ENCODE assay signal across 8 mouse cellular contexts in genomic region chr11:102408344-102408876, GRCm38 (mm10). TPM values are rescaled to one million over a fixed set of nuclear protein-coding genes. Genes with fewer than 3 reads are reported as not detected.
DNase-seq lines count a peak whose midpoint lies in the region; ATAC-seq and TF ChIP-seq lines count a peak whose summit lies in the region.

No protein-coding gene starts in this region.

- H3K4me2 ChIP-seq in embryonic facial prominence, embryonic 15.5 days (replicated peaks): peak overlapping the region; percentile 87
- peak overlapping the region; percentile 96 for H3K4me2 ChIP-seq in limb, embryonic 14.5 days (replicated peaks; ENCODE audit: low read depth, low read length, severe bottlenecking)
- peak overlapping the region; percentile 84 for H3K4me2 ChIP-seq in midbrain, postnatal 0 days (ENCODE audit: low read depth, low read length, poor library complexity, severe bottlenecking)

- TF ChIP-seq CTCF in bone marrow, adult 2 months (IDR thresholded peaks at IDR 0.05; ENCODE audit: control insufficient read depth, insufficient read depth, low read length): no peak
- no peak for TF ChIP-seq CTCF in midbrain, postnatal 0 days (IDR thresholded peaks at IDR 0.05)

- no peaks in the 10 kb centered on the region for H3K27me3 ChIP-seq in embryonic facial prominence, embryonic 15.5 days
- H3K27me3 ChIP-seq in limb, embryonic 14.5 days (ENCODE audit: control insufficient read depth, insufficient read depth, low read length): no peaks in the 10 kb centered on the region
- no peaks in the 10 kb centered on the region for H3K27me3 ChIP-seq in midbrain, postnatal 0 days (ENCODE audit: insufficient read depth, low read length)

- WGBS in bone marrow, adult 2 months: under 1% methylated on average over 32 of the region's 32 CpGs
- WGBS in embryonic facial prominence, embryonic 15.5 days: under 1% methylated on average over 32 of the region's 32 CpGs
- under 1% methylated on average over 32 of the region's 32 CpGs for WGBS in limb, embryonic 14.5 days
- under 1% methylated on average over 32 of the region's 32 CpGs for WGBS in midbrain, postnatal 0 days

- peaks cover 15% of the 10 kb centered on the region for H3K36me3 ChIP-seq in embryonic facial prominence, embryonic 15.5 days
- H3K36me3 ChIP-seq in limb, embryonic 14.5 days (ENCODE audit: control insufficient read depth, insufficient read depth, low read length): peaks cover 17% of the 10 kb centered on the region
- H3K36me3 ChIP-seq in midbrain, postnatal 0 days (ENCODE audit: insufficient read depth, low read length): peaks cover 14% of the 10 kb centered on the region

- H3K4me1 ChIP-seq in bone marrow, adult 2 months (ENCODE audit: control insufficient read depth, insufficient read depth, low read length): peaks cover 2% of the 10 kb centered on the region; the same call in 1 of the 2 replicates
- peaks cover 45% of the 10 kb centered on the region for H3K4me1 ChIP-seq in embryonic facial prominence, embryonic 15.5 days
- H3K4me1 ChIP-seq in limb, embryonic 14.5 days (ENCODE audit: control insufficient read depth, insufficient read depth, low read length): peaks cover 8% of the 10 kb centered on the region
- peaks cover 9% of the 10 kb centered on the region; the same call in 1 of the 2 replicates for H3K4me1 ChIP-seq in midbrain, postnatal 0 days (ENCODE audit: insufficient read depth, low read length)

- H3K9me3 ChIP-seq in embryonic facial prominence, embryonic 15.5 days (replicated peaks): no peaks in the 10 kb centered on the region
- no peaks in the 10 kb centered on the region for H3K9me3 ChIP-seq in limb, embryonic 14.5 days (ENCODE audit: control insufficient read depth, low read length)
- no peaks in the 10 kb centered on the region for H3K9me3 ChIP-seq in midbrain, postnatal 0 days (ENCODE audit: low read length)

- peak overlapping the region; percentile 67 for H3K4me3 ChIP-seq in bone marrow, adult 2 months (replicated peaks; ENCODE audit: control insufficient read depth, low read depth, low read length)
- H3K4me3 ChIP-seq in embryonic facial prominence, embryonic 15.5 days (replicated peaks): peak overlapping the region; percentile 77
- H3K4me3 ChIP-seq in limb, embryonic 14.5 days (replicated peaks; ENCODE audit: low read length): peak overlapping the region; percentile 67
- H3K4me3 ChIP-seq in midbrain, postnatal 0 days (ENCODE audit: low read depth, low read length): peak overlapping the region; percentile 83

- peak; percentile 60 for TF ChIP-seq POLR2A in bone marrow, adult 2 months (IDR thresholded peaks at IDR 0.05; ENCODE audit: borderline replicate concordance, control insufficient read depth, low read depth, low read length)
- TF ChIP-seq POLR2A in limb, embryonic 14.5 days (IDR thresholded peaks at IDR 0.05; ENCODE audit: borderline replicate concordance, extremely low read depth, insufficient read depth, insufficient read length): 0 out of 2 replicates have a peak, but pooled peaks have one; percentile 10

- peak; percentile 90 for ATAC-seq in embryonic facial prominence, embryonic 15.5 days (ENCODE audit: insufficient number of reproducible peaks, low FRiP score, low TSS enrichment, low read depth)
- ATAC-seq in limb, embryonic 14.5 days (ENCODE audit: low FRiP score, low read depth): peak; percentile 90
- peak; percentile 91 for ATAC-seq in midbrain, postnatal 0 days (ENCODE audit: low FRiP score)

- peak; percentile 100 for DNase-seq in 416B (ENCODE audit: low read depth)
- DNase-seq in heart, adult 8-10 months (ENCODE audit: low spot score): peak; percentile 100
- peak; percentile 100 for DNase-seq in kidney, adult 9 months
- DNase-seq in limb, embryonic 14.5 days (ENCODE audit: low spot score): peak; percentile 100
- peak; percentile 99 for DNase-seq in midbrain, postnatal 0 days (ENCODE audit: low spot score)
- peak; percentile 91 to 95 for DNase-seq in spleen, postnatal 14 days (ENCODE audit: low spot score in 2 of 2)

- H3K27ac ChIP-seq in bone marrow, adult 2 months (ENCODE audit: control insufficient read depth, insufficient read depth, low read depth, low read length, poor library complexity): peak overlapping the region; percentile 85
- peak overlapping the region; percentile 94 for H3K27ac ChIP-seq in embryonic facial prominence, embryonic 15.5 days (replicated peaks)
- peak overlapping the region; percentile 83 for H3K27ac ChIP-seq in limb, embryonic 14.5 days (replicated peaks; ENCODE audit: low read depth, low read length)
- peak overlapping the region; percentile 84 for H3K27ac ChIP-seq in midbrain, postnatal 0 days (ENCODE audit: low read depth, low read length)

- peak overlapping the region; percentile 57 for H3K9ac ChIP-seq in embryonic facial prominence, embryonic 15.5 days
- peak overlapping the region; percentile 72; the same call in 1 of the 2 replicates for H3K9ac ChIP-seq in limb, embryonic 14.5 days (ENCODE audit: low read depth, low read length, severe bottlenecking)
- no peak overlapping the region for H3K9ac ChIP-seq in midbrain, postnatal 0 days (replicated peaks; ENCODE audit: low read length, poor library complexity, severe bottlenecking)

RNA-seq across cellular contexts. Expression of gene Slc25a39, which starts 0.7 kb away (rescaled TPM):
- 207 and 269 TPM in 2 replicates for polyA plus RNA-seq in bone marrow, adult 2 months (2011; ENCODE audit: insufficient read depth, insufficient read length, low replicate concordance, missing spikeins)
- polyA plus RNA-seq in embryonic facial prominence, embryonic 15.5 days (2015; fragmentation: Nextera tagmentation; extraction: Ambion mirVana): 197 and 199 TPM in 2 replicates
- total RNA-seq in heart, adult 8-10 months (2022): 100 to 1,000 TPM; 174 to 204 (median 197) TPM
- 120 and 181 TPM in 2 replicates for polyA plus RNA-seq in limb, embryonic 14.5 days (2012; rRNA removed)
- 179 and 195 TPM in 2 replicates for polyA plus RNA-seq in limb, embryonic 14.5 days (2014; fragmentation: Nextera tagmentation; extraction: Ambion mirVana)
- total RNA-seq in midbrain, postnatal 0 days (2014; rRNA removed): 139 and 176 TPM in 2 replicates
- 132 and 148 TPM in 2 replicates for polyA plus RNA-seq in midbrain, postnatal 0 days (2015; fragmentation: Nextera tagmentation; extraction: Ambion mirVana)

RNA-seq across cellular contexts. Expression of gene Rundc3a, which starts 15.2 kb away (rescaled TPM):
- 2.3 and 3.2 TPM in 2 replicates for polyA plus RNA-seq in bone marrow, adult 2 months (2011; ENCODE audit: insufficient read depth, insufficient read length, low replicate concordance, missing spikeins)
- 7.5 and 8.3 TPM in 2 replicates for polyA plus RNA-seq in embryonic facial prominence, embryonic 15.5 days (2015; fragmentation: Nextera tagmentation; extraction: Ambion mirVana)
- total RNA-seq in heart, adult 8-10 months (2022): under 1 TPM in 1 of 4 experiments, not detected in 3; 0.16 TPM
- 2.9 and 3.2 TPM in 2 replicates for polyA plus RNA-seq in limb, embryonic 14.5 days (2012; rRNA removed)
- polyA plus RNA-seq in limb, embryonic 14.5 days (2014; fragmentation: Nextera tagmentation; extraction: Ambion mirVana): 1.0 and 1.1 TPM in 2 replicates
- total RNA-seq in midbrain, postnatal 0 days (2014; rRNA removed): 379 and 397 TPM in 2 replicates
- 127 and 133 TPM in 2 replicates for polyA plus RNA-seq in midbrain, postnatal 0 days (2015; fragmentation: Nextera tagmentation; extraction: Ambion mirVana)

RNA-seq across cellular contexts. Expression of gene Grn, which starts 21.7 kb away (rescaled TPM):
- 57.7 and 87.0 TPM in 2 replicates for polyA plus RNA-seq in bone marrow, adult 2 months (2011; ENCODE audit: insufficient read depth, insufficient read length, low replicate concordance, missing spikeins)
- polyA plus RNA-seq in embryonic facial prominence, embryonic 15.5 days (2015; fragmentation: Nextera tagmentation; extraction: Ambion mirVana): 196 and 199 TPM in 2 replicates
- 10 to 100 TPM; 76.5 to 84.8 (median 79.6) TPM for total RNA-seq in heart, adult 8-10 months (2022)
- polyA plus RNA-seq in limb, embryonic 14.5 days (2012; rRNA removed): 120 and 135 TPM in 2 replicates
- 118 and 133 TPM in 2 replicates for polyA plus RNA-seq in limb, embryonic 14.5 days (2014; fragmentation: Nextera tagmentation; extraction: Ambion mirVana)
- 74.2 and 78.0 TPM in 2 replicates for total RNA-seq in midbrain, postnatal 0 days (2014; rRNA removed)
- 90.4 and 91.7 TPM in 2 replicates for polyA plus RNA-seq in midbrain, postnatal 0 days (2015; fragmentation: Nextera tagmentation; extraction: Ambion mirVana)

RNA-seq across cellular contexts. Expression of gene Fam171a2, which starts 39.1 kb away (rescaled TPM):
- polyA plus RNA-seq in bone marrow, adult 2 months (2011; ENCODE audit: insufficient read depth, insufficient read length, low replicate concordance, missing spikeins): 0.65 and 2.7 TPM in 2 replicates
- 8.5 and 9.7 TPM in 2 replicates for polyA plus RNA-seq in embryonic facial prominence, embryonic 15.5 days (2015; fragmentation: Nextera tagmentation; extraction: Ambion mirVana)
- total RNA-seq in heart, adult 8-10 months (2022): 1 to 10 TPM; 2.5 to 5.4 (median 3.6) TPM
- polyA plus RNA-seq in limb, embryonic 14.5 days (2012; rRNA removed): 56.8 and 85.1 TPM in 2 replicates
- 8.9 and 10.0 TPM in 2 replicates for polyA plus RNA-seq in limb, embryonic 14.5 days (2014; fragmentation: Nextera tagmentation; extraction: Ambion mirVana)
- 584 and 605 TPM in 2 replicates for total RNA-seq in midbrain, postnatal 0 days (2014; rRNA removed)
- polyA plus RNA-seq in midbrain, postnatal 0 days (2015; fragmentation: Nextera tagmentation; extraction: Ambion mirVana): 22.5 and 25.4 TPM in 2 replicates

RNA-seq across cellular contexts. Expression of gene Slc4a1, which starts 42.4 kb away (rescaled TPM):
- polyA plus RNA-seq in bone marrow, adult 2 months (2011; ENCODE audit: insufficient read depth, insufficient read length, low replicate concordance, missing spikeins): 762 and 950 TPM in 2 replicates
- 5.0 and 5.2 TPM in 2 replicates for polyA plus RNA-seq in embryonic facial prominence, embryonic 15.5 days (2015; fragmentation: Nextera tagmentation; extraction: Ambion mirVana)
- 1 to 10 TPM in 2 of 4 experiments, under 1 TPM in 2; 0.19 to 4.5 (median 1.5) TPM for total RNA-seq in heart, adult 8-10 months (2022)
- polyA plus RNA-seq in limb, embryonic 14.5 days (2012; rRNA removed): 3.5 and 4.3 TPM in 2 replicates
- 2.8 and 6.6 TPM in 2 replicates for polyA plus RNA-seq in limb, embryonic 14.5 days (2014; fragmentation: Nextera tagmentation; extraction: Ambion mirVana)
- 0.33 and 1.1 TPM in 2 replicates for total RNA-seq in midbrain, postnatal 0 days (2014; rRNA removed)
- polyA plus RNA-seq in midbrain, postnatal 0 days (2015; fragmentation: Nextera tagmentation; extraction: Ambion mirVana): 0.27 and 0.42 TPM in 2 replicates

Comparison
In these comparisons a context has a peak if more than half of its experiments do, and no peak if none do; other contexts are left out.
1. Peak in every context shown above with its lines: DNase-seq, ATAC-seq, H3K4me3 ChIP-seq and H3K27ac ChIP-seq.
2. RNA of gene Rundc3a, which starts 15.2 kb away (polyA plus RNA-seq): 127 to 133 TPM in midbrain, postnatal 0 days; 7.5 to 8.3 TPM in embryonic facial prominence, embryonic 15.5 days, 2.3 to 3.2 TPM in bone marrow, adult 2 months and 1.0 to 3.2 TPM in limb, embryonic 14.5 days; every median in the first group is over 10 times any median in the second.